Mouse (Mus musculus): ENCODE measurements at regions not wholly inside any gene's neighbourhood (a gene's known extent, or its start where the extent isn't known, plus 50 kb on each side); places are given as distances from the start of the nearest gene placed in this dataset.

- no peak for DNase-seq (ENCODE audit: low spot score)
Observed at GRCm38 (mm10) chr16:92926853-92927252, 100.9 kb upstream of the Runx1 start.

DNA sequence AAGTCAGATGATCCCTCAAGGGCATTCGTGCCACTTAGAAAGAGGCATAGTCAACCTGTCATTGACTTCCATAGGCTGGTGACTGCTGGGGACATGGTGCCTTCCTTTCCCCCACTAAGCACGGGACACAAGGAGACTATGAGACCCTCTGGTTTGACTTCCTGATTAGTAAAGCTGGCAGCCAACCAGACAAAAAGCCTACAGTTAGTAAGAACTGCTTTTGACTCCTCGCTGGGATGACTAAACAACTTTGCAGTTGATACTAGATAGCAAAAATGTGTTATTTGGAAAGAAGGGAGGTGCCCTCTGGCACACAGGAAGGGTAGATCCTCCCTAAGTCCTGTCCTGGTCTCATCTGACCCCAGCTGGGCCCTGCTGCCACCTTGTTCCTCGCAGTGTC, 95.0 kb upstream of the Runx1 start:
- no peak for DNase-seq (ENCODE audit: low spot score)

DNA sequence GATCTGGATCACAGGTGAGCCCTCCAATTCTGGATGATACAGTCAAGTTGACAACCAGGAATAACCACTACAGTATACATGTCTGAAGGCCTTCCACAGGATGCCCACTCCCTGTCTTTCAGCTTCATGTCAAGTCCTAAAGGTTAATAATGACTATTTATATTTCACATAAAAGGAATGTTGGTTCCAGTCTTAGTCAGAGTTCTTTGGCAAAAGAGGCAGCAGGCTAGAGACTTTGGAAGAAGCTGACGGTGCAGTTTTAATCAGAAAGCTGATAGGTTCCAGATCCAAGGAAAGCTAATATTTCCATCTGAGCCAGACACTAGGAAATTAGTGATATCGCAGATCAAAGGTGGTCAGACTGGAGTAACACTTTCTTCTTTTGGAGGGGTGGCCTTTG, 91.4 kb upstream of the Runx1 start:
- DNase-seq (ENCODE audit: low spot score), result no peak

- no peak for DNase-seq (ENCODE audit: low spot score)
Observed at GRCm38 (mm10) chr16:92915651-92916050, 89.7 kb upstream of the Runx1 start.

- no peak for DNase-seq (ENCODE audit: low spot score)
Observed at GRCm38 (mm10) chr16:92906873-92907272, 80.9 kb upstream of the Runx1 start.

DNA sequence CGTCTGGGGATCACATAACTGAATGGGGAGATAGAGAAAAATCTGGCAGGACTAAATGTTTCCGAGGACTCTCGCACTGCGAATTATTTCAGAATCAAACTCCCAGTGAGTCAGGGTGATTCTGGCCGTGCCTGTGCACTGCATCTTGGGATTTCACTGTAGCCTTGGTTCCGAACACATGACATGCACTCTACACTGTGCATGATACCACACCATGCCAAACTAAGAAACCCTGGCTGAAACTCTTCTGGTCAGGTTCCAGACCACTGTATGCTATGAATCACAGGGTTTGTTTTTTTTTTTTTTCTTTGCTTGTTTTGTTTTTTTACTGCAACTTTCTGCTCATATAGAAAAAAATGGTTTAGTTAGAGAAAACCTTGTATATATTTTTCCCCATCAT, 79.7 kb upstream of the Runx1 start:
- no peak for DNase-seq (ENCODE audit: low spot score)

- no peak for DNase-seq (ENCODE audit: low spot score)
Observed at GRCm38 (mm10) chr16:92903892-92904473, 78.0 kb upstream of the Runx1 start.

GRCm38 (mm10) chr16:92903486-92903885, 77.5 kb upstream of the Runx1 start:
- DNase-seq (ENCODE audit: low spot score), result no peak

GRCm38 (mm10) chr16:92899704-92900103, 73.8 kb upstream of the Runx1 start:
- DNase-seq (ENCODE audit: low spot score), result no peak

DNA sequence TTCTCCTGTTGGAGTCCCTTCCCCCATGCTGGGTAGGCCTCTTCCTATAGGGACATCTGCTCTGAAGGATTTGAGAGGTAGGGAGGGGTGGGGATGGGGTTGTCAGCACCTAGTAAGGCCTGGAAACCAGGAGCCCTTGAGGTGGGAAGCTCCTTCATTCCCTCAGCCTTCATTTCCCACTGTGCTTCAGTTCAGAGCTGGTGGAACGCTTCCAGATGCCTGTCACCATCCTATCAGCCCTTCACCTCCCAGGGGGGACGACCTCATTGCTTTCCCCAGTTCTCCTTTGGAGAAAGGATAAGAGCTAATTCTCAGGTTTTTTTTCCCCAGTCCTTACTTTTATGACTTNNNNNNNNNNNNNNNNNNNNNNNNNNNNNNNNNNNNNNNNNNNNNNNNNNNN, 65.8 kb upstream of the Runx1 start:
- DNase-seq (ENCODE audit: low spot score), result no peak

GRCm38 (mm10) chr16:92890713-92891112, 64.8 kb upstream of the Runx1 start:
- no peak for DNase-seq (ENCODE audit: low spot score)

GRCm38 (mm10) chr16:92889537-92889936, 63.6 kb upstream of the Runx1 start:
- DNase-seq (ENCODE audit: low spot score), result no peak

- no peak for DNase-seq (ENCODE audit: low spot score)
Observed at GRCm38 (mm10) chr16:92886226-92886625, 60.3 kb upstream of the Runx1 start.

DNA sequence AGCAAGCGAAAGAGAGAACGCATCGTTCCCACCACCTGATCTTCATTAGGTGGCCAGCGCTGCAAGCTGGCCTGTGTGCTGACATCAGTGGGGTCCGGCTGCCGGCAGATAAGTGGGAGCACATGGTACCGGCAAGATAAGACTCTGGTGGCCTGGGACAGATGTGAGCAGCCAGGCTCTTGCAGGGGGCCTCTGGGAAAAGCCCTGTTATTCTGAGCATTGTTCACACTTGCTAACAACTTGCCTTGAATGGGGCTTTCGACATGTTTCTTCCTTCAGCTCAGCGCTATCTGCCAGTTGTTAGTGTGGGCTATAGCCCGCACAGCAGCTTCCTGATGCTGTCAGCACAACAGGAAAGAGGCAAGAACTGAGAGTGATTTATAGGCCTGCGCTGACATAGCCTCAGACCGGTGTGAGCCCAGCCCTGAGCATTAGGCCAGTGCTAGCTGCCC, 57.9 kb upstream of the Runx1 start:
- no peak for DNase-seq (ENCODE audit: low spot score)

DNA sequence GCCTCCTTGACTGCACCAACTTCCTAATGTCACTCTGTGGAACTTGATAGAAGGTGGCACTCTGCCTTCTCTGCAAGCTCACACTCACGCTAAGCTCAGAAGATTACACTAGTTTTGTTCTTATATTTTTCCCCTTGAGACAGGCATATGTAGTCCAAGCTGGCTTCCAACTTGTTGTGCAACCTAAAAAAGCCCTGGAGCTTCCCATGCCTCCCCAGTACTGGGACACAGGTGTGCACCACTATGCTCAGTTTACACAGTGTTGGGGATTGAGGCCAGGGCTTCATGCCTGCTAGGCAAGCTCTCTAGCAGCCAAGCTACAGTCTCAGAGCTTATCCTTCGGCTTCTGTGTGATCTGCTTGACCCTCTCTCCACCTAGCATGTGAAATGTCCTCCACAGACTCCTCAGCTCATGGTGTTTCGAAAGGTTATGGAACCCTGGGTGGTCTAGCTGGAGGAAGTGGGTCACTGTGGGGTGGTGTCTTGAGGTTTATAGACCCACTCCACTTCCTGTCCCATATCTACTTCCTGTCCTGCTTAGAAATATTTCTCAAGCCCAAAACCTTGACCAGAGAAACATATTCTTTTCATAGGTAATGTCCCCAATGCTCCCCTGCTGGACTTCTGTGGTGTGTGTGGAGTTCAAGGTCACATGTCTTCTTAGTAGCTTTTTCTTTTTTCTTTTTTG, 54.6 kb upstream of the Runx1 start:
- DNase-seq (ENCODE audit: low spot score), result no peak

DNA sequence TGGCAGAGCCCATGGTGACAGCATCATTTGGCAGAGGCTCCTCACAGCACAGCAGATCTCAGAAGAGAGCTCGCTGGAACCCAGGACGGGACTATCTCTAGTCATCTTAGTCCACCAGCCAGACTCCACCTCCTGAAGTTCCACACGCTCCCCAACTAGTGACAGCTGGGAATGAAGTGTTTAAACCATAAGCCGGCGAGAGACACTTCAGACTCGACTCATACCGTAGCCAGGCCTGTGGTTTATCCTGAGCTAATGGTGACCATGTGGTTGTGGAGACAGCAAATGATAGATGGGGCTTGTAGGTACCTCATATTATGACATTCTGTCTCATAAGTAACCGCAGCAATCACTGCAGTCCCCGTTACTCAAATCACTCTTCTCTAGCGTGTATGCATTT, 52.1 kb upstream of the Runx1 start:
- DNase-seq (ENCODE audit: low spot score), result no peak
